Mouse (Mus musculus): ENCODE measurements around the gene Alyref2.

- TF ChIP-seq CTCF (IDR thresholded peaks at IDR 0.05; ENCODE audit: low read depth, low read length) (no peak), POLR2A (IDR thresholded peaks at IDR 0.05; ENCODE audit: borderline replicate concordance, low read depth, low read length) (no peak)
Measured at GRCm38 (mm10) chr1:171466565-171466964, 36.7 kb upstream of the Alyref2 start.
